8 mouse cellular contexts compared by ENCODE assay signal in the genomic region with DNA sequence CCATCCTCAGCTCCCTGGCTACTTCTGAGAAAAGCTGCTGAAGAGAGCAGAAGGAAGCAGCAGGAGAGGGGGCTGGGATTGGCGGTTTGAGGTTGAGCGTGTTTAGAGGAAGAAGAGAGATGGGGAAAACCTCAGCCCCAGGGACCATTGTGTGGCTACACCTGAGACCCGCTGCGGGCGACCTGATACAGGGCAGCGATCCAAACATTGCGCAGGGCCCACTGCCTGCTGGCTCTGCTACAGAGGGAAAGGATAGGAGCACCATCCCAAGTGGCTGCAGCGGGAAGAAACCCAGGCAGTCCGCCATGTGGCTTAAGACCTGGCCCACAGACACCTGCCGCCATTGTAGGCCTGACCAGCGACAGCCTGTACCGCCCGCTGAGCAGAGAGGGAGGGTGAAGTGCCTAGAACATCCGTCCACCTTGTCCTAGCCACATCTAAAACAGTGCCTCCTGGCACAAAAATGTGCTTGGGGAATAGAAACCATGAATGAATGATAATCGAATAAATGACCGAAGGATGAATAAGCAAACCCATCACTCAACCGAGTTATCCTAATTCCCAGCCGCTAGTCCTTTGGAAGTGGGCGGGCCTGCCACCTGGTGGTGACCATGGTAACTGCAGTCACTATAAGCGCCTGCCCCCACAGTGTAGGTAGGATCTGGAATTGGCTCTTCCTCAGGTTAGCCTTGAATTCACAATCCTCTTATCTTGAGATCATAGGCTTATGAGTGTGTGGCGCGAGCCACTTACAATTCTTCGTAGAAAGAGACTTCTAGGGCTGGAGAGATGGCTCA. TPM values are rescaled to one million over a fixed set of nuclear protein-coding genes. Genes with fewer than 3 reads are reported as not detected.
DNase-seq lines count a peak whose midpoint lies in the region; ATAC-seq and TF ChIP-seq lines count a peak whose summit lies in the region.

No protein-coding gene starts in this region.

- in situ Hi-C loops in Patski (cut with MboI; ENCODE audit: low pct_unique_long_range_greater_than_20kb), result loop anchor here (5.0 kb wide), 2 partner anchors 39 to 64 kb away; partner anchors contain the start of gene Pdk2

- H3K9ac ChIP-seq in forebrain, postnatal 0 days, result no peak overlapping the region

- no peaks in the 10 kb centered on the region for H3K36me3 ChIP-seq in forebrain, postnatal 0 days (ENCODE audit: insufficient read depth)

- POLR2A ChIA-PET in Patski (lab: Charles Lee), result interaction anchor here (0.9 to 4.0 kb wide), 5 partner anchors 17 to 116 kb away, joined by 3 to 29 read pairs (median 4); partner anchors contain the start of genes Itga3 and Ppp1r9b

- TF ChIP-seq CTCF in Patski (IDR thresholded peaks at IDR 0.05), result peak; percentile 97
- TF ChIP-seq CTCF in forebrain, postnatal 0 days (IDR thresholded peaks at IDR 0.05; ENCODE audit: low read depth), result peak; percentile 98
- TF ChIP-seq CTCF in layer of hippocampus, adult 2 months (conservative IDR thresholded peaks at IDR 0.05), result peak; percentile 94

- no peaks in the 10 kb centered on the region for H3K9me3 ChIP-seq in forebrain, postnatal 0 days (ENCODE audit: low read length)

- no peak for ATAC-seq in Patski
- peak; percentile 85 for ATAC-seq in forebrain, postnatal 0 days

- H3K4me1 ChIP-seq in forebrain, postnatal 0 days (ENCODE audit: insufficient read depth), result 0 out of 2 replicates have a peak, but pooled peaks cover 4% of the 10 kb centered on the region

- no peak overlapping the region for H3K4me3 ChIP-seq in forebrain, postnatal 0 days (ENCODE audit: low read depth, low read length)
- H3K4me3 ChIP-seq in layer of hippocampus, adult 2 months, result peak overlapping the region; percentile 32

- 34% methylated on average over 23 of the region's 23 CpGs for WGBS in forebrain, postnatal 0 days

- no peak overlapping the region for H3K27ac ChIP-seq in forebrain, postnatal 0 days (ENCODE audit: low read depth, low read length)
- H3K27ac ChIP-seq in layer of hippocampus, adult 2 months, result 0 out of 2 replicates have a peak overlapping the region, but pooled peaks have one; percentile 43

- DNase-seq in Patski (ENCODE audit: low read depth, low spot score), result no peak
- peak; percentile 83 for DNase-seq in cerebellum, adult 11-12 months
- peak; percentile 90 for DNase-seq in forebrain, postnatal 0 days
- DNase-seq in heart, postnatal 4 days, result peak; percentile 88
- DNase-seq in layer of hippocampus, adult 2 months (ENCODE audit: low spot score in 2 of 2), result peak; percentile 76 to 86
- DNase-seq in lung, postnatal 14 days, result peak; percentile 89
- DNase-seq in retina, postnatal 7 days (ENCODE audit: low read depth, low spot score), result peak; percentile 89
- DNase-seq in urinary bladder, postnatal 25 days (ENCODE audit: low spot score), result peak; percentile 78

- CTCF ChIA-PET in Patski (lab: Charles Lee), result interaction anchor here (0.8 to 4.0 kb wide), 7 partner anchors 26 to 60 kb away, joined by 3 to 56 read pairs (median 6); partner anchors contain the start of gene Itga3

- H3K27me3 ChIP-seq in Patski, result no peaks in the 10 kb centered on the region
- no peaks in the 10 kb centered on the region for H3K27me3 ChIP-seq in forebrain, postnatal 0 days (ENCODE audit: insufficient read depth, low read length)

- peak overlapping the region; percentile 25 for H3K4me2 ChIP-seq in forebrain, postnatal 0 days (ENCODE audit: low read depth)

RNA-seq across cellular contexts. Expression of gene Dlx3, which starts 13.3 kb away (rescaled TPM):
- polyA plus RNA-seq in Patski (2021), result not detected
- 0.14 TPM in 1 of 2 replicates, not detected in the other for total RNA-seq in forebrain, postnatal 0 days (2014; rRNA removed)
- polyA plus RNA-seq in forebrain, postnatal 0 days (2015; fragmentation: Nextera tagmentation; extraction: Ambion mirVana), result not detected in 2 replicates
- not detected for total RNA-seq in heart, postnatal 4 days (2021)
- total RNA-seq in layer of hippocampus, adult 2 months (2021), result not detected

RNA-seq across cellular contexts. Expression of gene Itga3, which starts 30.0 kb away (rescaled TPM):
- polyA plus RNA-seq in Patski (2021), result 355 TPM
- 12.3 and 23.5 TPM in 2 replicates for total RNA-seq in forebrain, postnatal 0 days (2014; rRNA removed)
- polyA plus RNA-seq in forebrain, postnatal 0 days (2015; fragmentation: Nextera tagmentation; extraction: Ambion mirVana), result 5.2 and 7.4 TPM in 2 replicates
- 10 to 100 TPM; 16.1 to 16.4 TPM for total RNA-seq in heart, postnatal 4 days (2021)
- 10 to 100 TPM; 10.3 to 16.1 TPM for total RNA-seq in layer of hippocampus, adult 2 months (2021)

RNA-seq across cellular contexts. Expression of gene Dlx4, which starts 39.4 kb away (rescaled TPM):
- 1.3 TPM for polyA plus RNA-seq in Patski (2021)
- total RNA-seq in forebrain, postnatal 0 days (2014; rRNA removed), result 0.15 TPM in 1 of 2 replicates, not detected in the other
- 0.49 and 0.82 TPM in 2 replicates for polyA plus RNA-seq in forebrain, postnatal 0 days (2015; fragmentation: Nextera tagmentation; extraction: Ambion mirVana)
- total RNA-seq in heart, postnatal 4 days (2021), result not detected
- total RNA-seq in layer of hippocampus, adult 2 months (2021), result not detected
